Mouse (Mus musculus) kidney, postnatal 4 days (tissue): ENCODE results near the gene Zbtb34.

Source experiments
- DNase-seq, 2 experiments: peaks; one replicate each; pipeline ENCODE4 v3.0.0; 2021; ENCODE audit warnings: mixed read lengths in 2 of 2

Gene Zbtb34

DNA sequence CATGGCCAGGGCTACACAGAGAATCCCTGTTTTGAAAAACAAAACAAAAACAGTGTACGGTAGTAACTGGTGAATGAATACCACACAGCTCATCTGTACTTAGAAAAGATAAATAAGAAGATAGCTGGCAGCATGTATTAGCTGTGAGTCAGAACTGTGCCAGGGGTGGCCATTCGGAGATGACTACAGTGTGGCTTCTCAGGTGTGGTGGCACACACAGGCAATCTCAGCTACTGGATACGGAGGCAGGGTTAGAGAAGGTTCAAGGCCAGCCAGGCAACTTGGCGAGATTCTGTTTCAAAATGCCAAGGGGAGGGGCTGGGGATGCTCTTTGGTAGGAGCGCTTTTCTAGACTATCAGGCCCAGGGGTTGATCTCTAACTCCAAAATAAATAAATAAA lies 14.6 kb upstream of the Zbtb34 start:
- DNase-seq: no peak

DNA sequence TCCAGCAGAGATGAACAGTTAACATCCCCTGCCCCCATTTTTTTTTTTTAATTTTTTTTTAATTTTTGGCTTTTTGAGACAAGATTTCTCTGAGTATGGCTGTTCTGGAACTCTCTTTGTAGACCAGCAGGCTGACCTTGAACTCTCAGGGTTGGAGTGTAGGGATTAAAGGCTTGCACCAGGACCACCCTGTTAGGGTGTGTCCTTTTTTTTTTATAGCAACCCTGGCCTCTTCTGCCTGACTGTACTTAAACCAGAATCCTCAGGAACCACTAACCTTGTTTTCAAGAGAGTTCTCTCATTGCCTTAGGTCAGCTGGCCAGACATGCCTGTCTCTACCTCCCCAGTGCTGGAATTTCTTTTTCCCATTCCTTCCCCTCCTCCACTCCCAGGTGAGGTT lies 13.7 kb upstream of the Zbtb34 start:
- no peak for DNase-seq

DNA sequence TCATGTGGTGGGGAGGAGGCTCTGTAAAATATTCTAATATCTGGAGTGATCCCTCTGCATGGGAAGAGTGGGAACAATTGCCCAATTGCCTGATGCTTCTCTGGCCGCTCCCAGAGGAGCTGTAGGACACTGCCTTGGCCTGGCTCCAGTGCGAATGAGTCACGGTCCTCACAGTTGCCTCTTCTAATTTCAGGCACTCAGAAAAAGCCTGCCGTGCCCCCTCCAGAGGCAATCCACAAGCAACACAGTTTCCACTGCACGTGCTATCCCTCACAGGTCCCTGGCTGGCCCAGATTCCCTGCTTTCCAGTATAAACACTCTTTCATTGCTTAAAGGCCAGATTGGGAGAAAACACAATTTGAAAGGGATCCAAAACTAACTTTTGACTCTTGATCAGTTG lies 13.2 kb upstream of the Zbtb34 start:
- DNase-seq: peak; percentile 71 to 80

DNA sequence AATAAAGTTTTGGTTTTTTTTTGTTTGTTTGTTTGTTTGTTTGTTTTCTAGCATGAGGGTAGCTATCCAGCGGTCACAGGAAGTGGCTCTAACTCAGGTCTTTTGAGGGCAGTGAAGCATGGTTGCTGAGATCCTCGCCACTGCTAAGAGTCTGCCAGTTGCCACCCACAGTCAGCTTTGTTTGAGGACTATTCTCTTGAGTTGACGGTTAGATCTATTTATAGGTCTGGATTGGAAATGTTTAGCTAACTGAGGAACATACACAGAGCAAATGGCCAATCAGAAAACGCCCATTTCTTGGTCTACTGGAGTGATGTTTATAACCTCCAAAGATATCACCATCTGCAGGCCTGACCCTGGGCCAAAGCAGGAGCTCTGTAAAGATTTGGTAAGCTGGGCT lies 11.6 kb upstream of the Zbtb34 start:
- DNase-seq: no peak

DNA sequence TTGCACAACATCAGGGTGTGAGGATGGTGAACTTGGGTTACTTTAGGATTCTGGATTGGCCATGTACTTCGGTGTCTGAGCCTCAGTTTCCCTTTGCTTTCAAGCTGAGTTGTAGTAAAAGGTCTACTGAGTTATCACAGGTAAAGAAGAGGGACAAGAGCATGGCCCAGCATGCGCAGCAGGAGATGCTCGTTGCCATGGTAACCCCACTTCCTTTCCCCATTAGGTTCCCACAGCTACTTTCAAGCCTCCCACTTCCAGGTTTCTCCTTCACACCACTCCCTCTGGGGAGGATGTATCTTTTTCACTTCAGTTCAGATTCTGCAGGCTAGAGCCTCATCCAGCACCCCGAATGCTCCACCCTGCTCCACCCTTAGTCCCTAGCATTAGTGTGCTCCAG lies 9.8 kb upstream of the Zbtb34 start:
- no peak for DNase-seq

DNA sequence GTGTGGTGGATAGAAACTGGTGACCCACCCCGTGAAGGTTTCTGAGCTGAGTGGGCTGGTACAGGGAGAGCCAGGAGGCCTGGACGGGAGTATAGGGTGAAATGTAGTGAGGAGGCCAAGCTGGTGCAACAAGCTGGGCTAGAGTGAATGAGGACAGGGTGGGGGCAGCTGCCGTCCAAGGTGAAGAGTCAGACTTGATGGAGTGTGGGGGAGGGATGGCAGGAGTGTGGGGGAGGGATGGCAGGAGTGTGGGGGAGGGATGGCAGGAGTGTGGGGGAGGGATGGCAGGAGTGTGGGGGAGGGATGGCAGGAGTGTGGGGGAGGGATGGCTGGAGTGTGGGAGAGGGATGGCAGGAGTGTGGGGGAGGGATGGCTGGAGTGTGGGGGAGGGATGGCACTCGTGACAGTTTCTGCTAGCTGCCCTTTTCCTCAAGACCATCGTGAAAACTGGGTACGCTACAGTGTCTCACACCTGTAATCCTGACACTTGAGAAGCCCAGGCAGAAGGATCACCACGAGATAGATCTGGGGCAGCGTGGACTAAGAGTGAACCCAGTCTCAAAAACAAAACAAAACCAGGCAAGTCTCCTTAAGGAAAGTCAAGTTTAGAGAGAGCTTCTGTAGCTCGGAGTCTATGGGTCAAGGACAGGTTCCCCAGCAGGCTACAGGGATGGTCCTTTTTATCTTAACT lies 9.0 kb upstream of the Zbtb34 start:
- DNase-seq: peak; percentile 21 to 37

DNA sequence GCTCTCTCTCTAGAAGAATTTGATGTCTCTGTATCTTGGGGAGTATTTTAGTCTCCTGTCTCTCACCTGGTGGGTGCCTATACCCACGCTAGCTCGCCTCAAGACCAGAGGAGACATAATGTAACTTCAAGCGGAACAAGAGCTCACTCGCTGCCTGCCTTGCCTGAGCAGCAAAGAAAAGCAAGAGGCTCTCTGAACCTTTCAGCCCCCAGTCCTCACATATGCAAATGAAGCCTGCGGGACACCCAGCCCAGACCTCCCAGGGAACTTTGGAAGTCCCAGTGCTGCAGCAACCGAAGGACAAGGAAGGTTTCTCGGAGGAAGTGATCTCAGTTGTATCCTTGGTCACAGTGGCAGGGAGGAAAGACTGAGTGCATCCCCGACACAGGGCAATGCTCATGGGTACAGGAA lies 8.4 kb upstream of the Zbtb34 start:
- peak; percentile 16 to 38 for DNase-seq

DNA sequence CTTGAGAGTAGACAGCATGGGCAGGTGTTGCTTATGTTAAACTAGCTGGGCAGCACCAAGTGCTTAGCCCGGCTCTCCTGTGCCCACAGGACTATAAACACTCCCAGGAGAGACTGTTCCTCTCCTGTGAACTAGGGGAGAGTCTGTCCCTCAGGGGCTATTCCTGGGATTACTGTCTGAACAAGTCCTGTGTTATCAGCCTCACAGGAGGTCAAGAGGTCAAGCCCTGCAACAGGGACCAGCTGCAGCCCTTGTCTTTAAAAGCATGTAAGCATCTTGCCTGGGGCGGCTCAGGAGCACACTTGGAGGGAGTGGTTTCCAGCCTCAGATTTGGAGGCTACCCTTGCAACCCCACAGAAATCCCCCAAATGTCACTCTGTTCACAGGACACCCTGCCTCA lies 7.3 kb upstream of the Zbtb34 start:
- no peak for DNase-seq

DNA sequence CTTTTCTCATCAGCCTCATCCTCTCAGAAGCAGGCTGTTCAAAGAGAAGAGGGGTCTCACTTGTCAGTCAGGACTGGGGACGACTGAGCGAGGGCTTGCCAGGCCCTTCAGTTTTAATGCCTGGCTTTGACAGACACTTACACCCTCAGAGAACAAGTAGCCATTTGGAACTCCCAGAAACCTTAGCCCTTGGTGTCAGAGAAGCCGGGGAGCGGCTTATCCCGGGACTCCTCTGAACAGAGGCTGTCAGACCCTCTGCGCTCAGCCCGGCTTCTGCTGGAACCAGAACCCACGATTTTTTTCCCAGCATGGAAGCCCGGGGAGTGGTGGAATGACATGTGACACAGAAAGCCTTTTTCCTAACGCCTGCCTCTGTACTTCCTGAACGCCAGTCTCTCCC lies 6.1 kb upstream of the Zbtb34 start:
- DNase-seq: no peak

DNA sequence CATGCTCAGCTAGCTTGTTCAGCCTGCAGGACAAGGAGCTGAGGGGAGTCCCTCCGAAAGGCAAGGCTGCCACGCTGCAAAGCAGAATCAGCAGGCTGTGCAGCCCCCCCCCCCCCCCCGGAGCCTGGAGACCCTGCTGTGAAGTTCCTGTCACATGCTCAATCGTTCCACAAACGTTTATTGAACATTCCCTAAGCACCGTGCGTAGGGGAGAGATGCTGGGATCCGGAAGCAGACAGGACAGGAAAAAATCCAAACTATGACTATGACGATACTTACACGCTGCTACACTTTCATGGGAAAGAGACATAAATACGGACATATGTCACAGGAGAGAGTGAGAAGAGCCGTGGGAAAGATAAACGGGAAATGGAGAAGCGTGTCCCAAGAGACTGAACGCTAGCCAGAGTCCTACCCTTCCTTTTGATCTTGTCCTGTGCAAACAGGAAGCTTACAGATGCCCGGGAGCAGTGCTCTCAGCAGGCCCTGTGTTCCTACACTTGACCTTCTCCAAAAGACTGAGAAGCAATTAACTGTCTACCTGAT lies 5.0 kb upstream of the Zbtb34 start:
- DNase-seq: no peak

DNA sequence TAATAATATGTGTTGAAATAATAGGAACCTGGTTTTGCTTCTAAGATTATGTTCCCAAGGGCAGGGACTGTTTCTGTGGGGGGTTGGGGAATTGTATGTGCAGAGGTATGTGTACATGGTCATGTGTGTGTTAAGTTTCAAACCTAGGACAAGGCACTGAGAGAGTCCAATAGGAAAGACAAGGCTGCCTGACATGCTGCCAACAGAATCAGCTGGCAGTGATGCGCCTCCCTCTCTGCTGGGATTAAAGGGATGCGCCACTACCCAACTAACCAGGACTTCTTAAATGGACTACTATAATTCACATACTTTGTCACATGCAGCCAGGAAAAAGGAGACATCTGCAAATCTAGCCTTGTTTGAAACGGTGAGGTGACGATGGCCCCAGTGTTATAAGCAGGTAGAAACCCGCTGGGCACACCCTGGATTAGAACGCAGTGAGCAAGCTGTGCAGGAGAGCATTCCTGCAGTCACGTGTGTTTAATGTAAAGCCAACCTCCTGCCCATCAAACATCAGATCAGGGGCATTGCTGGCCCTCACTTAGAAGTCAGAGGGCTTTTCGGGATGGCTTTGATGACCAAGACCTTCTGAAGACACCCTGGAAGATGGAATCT lies 4.0 kb upstream of the Zbtb34 start:
- DNase-seq: no peak

DNA sequence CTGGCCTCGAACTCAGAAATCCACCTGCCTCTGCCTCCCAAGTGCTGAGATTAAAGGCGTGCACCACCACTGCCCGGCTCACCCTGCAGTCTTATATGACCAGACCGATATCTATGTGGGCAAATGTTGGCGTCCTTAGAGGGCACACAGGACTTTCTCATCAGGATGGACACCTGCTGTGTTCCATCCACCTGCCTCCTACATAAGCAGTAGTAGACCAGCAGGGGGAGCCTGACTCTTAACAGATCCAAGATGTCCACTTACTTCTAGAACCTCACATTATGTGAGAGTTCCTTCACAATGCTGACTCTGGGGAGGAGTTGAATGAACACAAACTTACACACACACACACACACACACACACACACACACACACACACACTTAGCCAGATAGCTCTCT lies 1.8 kb upstream of the Zbtb34 start:
- DNase-seq: peak; percentile 63 to 79

DNA sequence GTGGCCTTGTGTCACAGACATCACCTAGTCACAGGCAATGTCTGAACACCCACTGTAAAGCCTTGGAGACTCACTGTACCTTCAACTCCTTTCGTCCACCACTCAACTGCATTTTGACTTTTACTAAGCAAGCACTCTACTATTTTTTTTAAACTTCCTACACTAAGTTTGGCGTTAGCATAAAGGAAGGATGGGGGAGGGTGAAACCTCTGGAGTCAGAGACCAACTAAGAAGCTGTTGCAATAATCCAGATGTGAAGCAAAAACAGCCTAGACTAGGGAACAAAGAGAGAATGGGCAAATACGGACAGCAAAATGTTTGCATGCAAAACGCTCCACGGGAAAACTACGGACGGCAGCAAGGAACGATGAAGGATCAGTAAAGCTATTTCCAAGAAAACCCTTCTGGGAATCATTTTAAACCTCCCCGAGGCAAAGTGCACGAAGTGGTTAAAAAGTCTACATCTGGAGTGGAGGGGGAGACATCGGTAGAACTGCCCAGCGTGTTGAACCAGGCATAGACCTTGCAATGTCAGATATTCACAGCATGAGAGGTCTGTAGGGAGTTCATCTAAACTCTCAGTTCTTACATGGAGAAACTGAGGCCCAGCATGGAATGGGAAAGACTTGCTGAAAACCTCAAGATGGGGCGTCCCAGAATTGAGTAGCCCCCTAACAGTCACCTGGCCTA lies 898 bp downstream of the Zbtb34 start:
- peak in 1 of 2 experiments; percentile 27 for DNase-seq

DNA sequence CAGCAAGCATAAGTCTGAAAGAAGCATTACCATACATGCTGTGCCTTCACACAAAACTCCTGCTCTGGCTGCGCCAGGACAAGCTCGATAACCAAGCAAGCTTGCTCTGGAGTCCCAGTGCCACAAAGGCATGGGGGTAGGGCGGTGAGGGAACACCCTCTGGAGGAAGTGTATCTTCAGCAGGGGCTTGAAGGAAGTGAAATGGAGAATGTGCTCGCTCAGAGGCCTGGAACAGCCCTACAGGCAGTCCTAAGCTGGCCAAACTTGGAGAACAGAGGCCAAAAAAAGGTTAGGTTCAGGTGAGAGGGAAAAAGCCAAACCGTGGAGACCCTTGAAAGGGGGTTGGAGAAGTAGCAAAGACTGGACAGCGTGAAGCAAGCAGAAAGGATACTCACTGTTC lies 1.8 kb downstream of the Zbtb34 start:
- peak; percentile 53 to 66 for DNase-seq

DNA sequence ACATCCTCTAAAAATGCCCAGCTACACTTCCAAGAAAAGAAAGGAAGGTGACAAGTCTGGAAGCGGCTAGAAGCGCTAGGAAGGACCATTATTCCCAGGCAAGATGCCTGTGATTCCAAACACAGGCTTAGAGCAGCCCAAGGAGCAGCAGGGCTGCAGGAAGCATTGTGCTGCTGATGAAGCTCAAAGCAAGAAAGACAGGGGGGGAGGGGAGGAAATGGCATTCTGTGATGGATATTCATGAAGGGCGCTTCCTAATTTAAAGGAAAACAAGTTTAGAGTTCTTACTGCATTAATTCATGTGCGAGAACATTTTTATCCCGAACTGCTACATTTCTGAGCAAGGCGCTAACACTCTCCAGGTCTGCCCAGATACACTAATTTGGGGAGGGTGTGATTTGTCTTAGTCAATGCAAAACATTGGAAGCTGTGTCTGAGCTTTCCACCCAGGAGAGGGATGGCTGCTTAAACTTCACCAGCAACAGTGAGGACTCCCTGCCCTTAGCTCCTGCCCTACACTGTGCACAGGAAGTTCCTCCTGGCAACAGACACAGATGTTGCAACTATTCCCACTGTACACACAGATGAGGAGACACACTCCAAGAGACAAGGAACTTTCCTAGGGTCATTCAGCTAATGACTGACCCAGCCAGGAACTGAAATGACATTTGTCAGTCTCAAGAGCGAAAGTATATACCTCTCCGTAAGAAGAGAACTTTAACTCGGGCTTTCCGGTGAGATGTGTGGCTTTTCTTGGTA lies 4.3 kb downstream of the Zbtb34 start:
- no peak for DNase-seq

DNA sequence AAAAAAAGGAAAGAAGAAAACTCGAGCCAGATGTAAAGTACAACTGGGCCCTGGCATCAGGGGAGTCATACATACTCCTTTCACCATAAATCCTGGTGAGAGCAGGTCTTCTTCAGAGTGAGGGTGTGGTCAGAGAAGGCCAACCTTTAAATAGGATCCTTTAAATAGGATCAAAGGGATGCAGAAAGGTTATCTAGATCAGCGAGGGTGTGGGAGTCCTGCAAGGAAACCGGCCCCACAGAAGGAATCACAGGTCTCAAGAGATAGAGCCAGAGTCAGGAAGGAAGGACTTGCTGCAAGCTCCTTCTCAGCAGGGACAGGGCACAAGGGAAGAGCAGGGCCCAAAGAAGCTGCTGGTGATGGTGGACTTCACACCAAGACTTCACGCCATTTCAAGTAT lies 13.7 kb downstream of the Zbtb34 start:
- DNase-seq: no peak

DNA sequence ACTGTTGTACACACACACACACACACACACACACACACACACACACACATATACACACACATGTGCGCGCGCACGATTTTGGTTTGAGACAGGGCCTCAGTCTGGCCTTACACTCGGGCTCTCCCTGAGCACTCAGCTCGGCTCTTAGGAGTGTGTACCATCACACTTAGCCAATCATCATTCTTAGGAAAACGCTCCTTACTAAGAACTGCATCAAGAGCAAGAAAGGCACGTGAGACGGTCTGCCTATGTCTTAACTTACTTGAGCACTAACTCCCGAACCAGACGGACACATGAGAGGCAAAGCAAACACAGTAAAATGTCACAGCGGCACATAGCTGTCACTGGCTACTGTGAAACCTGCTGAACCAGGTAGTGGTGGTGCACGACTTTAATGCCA lies 17.1 kb downstream of the Zbtb34 start:
- DNase-seq: no peak

DNA sequence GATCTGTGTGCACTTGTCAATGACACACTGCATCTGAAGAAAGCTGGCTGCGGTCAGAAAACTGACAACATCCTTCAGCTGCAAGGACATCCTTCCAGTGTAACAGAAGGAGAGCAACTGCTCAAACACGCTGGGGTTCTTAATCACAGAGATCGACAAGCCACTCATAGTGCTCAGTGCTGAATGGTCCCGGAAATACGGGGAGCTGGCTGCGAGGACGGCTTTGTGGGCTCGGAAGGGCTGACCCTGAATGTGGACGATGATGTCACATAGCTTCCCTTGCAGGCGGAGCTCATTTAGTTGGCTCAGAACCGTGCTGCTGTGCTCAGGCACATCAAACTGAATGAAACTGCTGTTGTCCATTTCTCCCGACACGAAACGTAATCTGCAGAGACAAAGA lies 19.0 kb downstream of the Zbtb34 start:
- no peak for DNase-seq

DNA sequence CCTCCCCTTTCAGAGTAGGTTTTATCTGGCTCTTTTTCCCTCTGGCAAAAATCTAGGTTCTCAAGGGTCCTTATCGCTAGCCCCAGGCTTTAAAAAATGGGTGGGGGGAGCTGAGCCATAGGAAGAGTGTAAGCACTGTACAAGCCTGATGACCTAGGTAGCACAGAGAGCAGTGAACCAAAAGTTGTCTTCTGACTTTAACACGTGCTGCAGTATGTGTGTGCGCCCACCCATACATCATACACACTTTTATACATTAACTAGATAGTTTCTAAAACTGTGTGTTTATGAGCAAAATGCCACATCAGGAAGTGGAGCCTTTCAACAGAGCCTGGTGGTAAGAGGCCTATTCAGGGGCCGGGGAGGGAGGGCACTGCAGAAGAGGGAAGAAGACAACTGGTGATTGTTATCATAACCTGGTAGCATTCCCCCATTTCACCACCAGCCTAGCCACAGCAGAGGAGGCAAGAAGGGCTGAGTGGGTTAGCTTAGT lies 27.6 kb downstream of the Zbtb34 start:
- DNase-seq: peak in 1 of 2 experiments; percentile 22

DNA sequence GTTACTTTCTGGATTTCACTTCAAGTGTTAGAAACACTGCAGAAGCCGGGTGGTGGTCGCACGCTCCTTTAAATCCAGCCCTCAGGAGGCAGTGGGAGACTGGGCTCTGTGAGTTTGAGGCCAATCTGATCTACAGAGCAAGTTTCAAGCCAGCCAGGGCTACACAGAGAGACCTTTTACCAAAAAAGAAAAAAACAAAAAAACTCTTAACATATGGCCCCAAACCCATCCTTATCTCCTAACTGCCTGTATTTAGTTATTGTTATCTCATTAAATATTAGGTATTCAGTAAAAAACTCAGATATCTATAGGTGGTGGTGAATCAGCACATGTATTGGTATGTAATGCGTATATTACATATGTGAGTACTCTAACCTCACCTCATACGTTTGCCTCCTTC lies 28.5 kb downstream of the Zbtb34 start:
- no peak for DNase-seq

DNA sequence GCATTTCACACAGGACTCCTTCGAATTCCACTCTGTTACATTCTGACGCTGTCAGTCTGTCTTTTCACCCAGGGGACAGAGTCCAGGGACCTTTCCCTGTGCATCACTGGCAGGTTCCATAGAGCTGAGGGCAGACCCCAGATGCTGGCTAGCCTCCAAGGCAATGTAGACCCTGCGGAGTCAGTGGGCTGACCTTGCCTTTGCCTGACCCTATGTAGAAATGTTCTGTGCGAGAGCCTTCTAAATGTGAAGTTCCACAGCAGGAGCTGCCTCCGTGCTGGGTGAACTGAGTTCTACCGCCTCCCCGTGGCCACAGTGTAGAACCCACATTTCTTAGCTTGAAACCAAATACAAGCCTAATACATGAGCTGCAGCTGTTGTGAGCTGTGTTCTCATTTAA lies 28.9 kb downstream of the Zbtb34 start:
- DNase-seq: peak; percentile 82 to 84

DNA sequence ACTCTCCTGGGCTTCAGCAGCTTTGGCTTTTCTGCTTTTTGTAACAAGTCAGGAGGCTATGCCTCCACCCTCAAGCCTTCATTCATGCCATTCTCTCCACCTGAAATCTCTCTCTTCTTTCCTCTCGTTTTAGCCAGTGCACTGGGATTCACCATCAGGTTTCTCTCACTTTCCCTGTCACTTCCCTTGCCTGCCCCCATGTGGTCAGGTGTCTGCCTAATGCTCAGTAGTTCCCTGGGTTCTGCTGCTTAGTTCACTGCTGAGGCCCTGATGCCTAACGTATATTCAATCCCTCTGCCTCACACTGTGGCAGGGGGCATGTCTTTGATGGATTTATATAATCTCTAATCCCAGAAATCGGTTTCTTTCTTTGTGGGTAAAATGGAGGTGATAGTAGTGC lies 29.9 kb downstream of the Zbtb34 start:
- DNase-seq: peak; percentile 43 to 63

DNA sequence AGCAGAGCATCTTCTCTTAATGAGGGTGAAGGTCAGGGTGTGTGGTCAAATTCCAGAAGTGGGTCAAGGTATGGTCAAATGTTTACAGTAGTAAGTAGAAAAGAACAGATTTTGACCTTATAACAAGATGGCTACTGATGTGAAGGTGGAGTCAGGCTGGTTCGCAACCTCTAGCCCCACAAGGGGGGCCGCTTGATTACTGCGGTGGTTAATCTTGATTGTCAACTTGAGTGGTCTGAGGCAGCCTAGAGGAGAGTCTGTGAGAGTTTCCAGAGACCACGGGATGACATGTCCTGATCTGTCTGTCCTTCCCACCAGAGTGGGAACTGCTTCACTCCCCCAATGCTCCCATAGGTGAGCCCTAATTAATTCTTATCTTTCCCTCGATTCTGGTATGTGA lies 30.6 kb downstream of the Zbtb34 start:
- no peak for DNase-seq
